Mouse (Mus musculus): Measurements from ENCODE around the gene Slc6a16. TPM values are rescaled to one million over a fixed set of nuclear protein-coding genes. Genes with fewer than 3 reads are reported as not detected.
A peak's percentile ranks its signal among the peaks of the same experiment; 100 is the strongest.

Gene Slc6a16
- polyA plus RNA-seq, 1 experiment from 2014 or later: not detected

DNA sequence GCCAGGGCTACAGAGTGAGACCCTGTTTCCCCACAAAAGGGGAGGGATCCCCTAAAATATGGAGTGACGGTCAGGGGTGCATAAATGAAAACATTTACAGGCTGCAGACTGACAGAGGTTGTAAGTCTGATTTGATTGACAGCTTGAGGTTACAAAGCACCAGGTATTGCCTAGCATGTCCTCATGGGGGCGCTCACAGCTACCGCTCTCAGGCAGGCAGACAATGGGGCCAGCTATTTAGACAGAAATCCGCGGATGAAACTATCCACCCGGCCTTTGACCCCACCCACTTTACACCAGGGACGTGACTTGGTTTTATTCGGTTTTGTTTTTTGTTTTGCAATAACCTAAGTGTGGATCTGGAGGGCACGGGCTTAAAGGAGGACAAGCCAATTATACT, 68.6 kb downstream of the Slc6a16 start:
- no peak for TF ChIP-seq EP300 (IDR thresholded peaks at IDR 0.05)
- TF ChIP-seq CTCF (IDR thresholded peaks at IDR 0.05): peak; percentile 83
- DNase-seq (ENCODE audit: low spot score) (peak; percentile 76), ATAC-seq (peak; percentile 16; the same call in 1 of the 2 replicates)
- Histone ChIP-seq H3K4me2 (replicated peaks; ENCODE audit: low read depth, low read length) (no peak overlapping the region), H3K4me3 (ENCODE audit: low read depth, low read length) (no peak overlapping the region), H3K9ac (replicated peaks; ENCODE audit: low read depth) (no peak overlapping the region), H3K36me3 (ENCODE audit: insufficient read depth, low read length) (no peaks in the 10 kb centered on the region), H3K4me1 (ENCODE audit: insufficient read depth, low read depth, low read length) (no peaks in the 10 kb centered on the region; the same call in 1 of the 2 replicates), H3K9me3 (ENCODE audit: low read length) (no peaks in the 10 kb centered on the region), H3K27ac (ENCODE audit: low read length) (no peak overlapping the region), H3K27me3 (replicated peaks; ENCODE audit: insufficient read depth, low read length) (no peaks in the 10 kb centered on the region)
- WGBS: 15% methylated on average over 9 of the region's 9 CpGs

DNA sequence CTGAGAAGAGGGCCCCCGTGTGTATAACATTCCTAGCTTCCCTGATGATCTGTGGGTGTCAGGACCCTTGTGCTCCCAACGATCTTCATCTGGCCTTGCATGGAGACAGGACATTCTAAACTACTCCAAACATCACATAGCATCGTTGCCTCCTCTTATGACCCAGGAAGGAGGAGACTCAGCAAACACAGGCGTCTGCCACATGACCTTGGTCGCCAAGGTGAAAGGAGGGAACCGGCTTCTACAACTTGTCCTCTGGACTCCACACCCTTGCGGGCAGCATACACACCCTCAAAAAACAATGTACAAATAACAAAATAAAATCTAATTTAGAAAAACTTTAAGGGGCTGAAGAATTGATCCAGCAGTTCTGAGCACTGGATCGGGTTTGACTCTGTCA, 71.1 kb downstream of the Slc6a16 start:
- Histone ChIP-seq H3K4me1 (ENCODE audit: insufficient read depth, low read depth, low read length) (no peaks in the 10 kb centered on the region; the same call in 1 of the 2 replicates), H3K4me2 (replicated peaks; ENCODE audit: low read depth, low read length) (no peak overlapping the region), H3K27me3 (replicated peaks; ENCODE audit: insufficient read depth, low read length) (no peaks in the 10 kb centered on the region), H3K4me3 (ENCODE audit: low read depth, low read length) (no peak overlapping the region), H3K9ac (replicated peaks; ENCODE audit: low read depth) (no peak overlapping the region), H3K27ac (ENCODE audit: low read length) (no peak overlapping the region), H3K9me3 (ENCODE audit: low read length) (no peaks in the 10 kb centered on the region), H3K36me3 (ENCODE audit: insufficient read depth, low read length) (0 out of 2 replicates have a peak, but pooled peaks cover 3% of the 10 kb centered on the region)
- ATAC-seq: no peak
- DNase-seq (ENCODE audit: low spot score): no peak
- TF ChIP-seq CTCF (IDR thresholded peaks at IDR 0.05) (no peak), EP300 (IDR thresholded peaks at IDR 0.05) (no peak)
- WGBS: 37% methylated on average over 8 of the region's 8 CpGs

DNA sequence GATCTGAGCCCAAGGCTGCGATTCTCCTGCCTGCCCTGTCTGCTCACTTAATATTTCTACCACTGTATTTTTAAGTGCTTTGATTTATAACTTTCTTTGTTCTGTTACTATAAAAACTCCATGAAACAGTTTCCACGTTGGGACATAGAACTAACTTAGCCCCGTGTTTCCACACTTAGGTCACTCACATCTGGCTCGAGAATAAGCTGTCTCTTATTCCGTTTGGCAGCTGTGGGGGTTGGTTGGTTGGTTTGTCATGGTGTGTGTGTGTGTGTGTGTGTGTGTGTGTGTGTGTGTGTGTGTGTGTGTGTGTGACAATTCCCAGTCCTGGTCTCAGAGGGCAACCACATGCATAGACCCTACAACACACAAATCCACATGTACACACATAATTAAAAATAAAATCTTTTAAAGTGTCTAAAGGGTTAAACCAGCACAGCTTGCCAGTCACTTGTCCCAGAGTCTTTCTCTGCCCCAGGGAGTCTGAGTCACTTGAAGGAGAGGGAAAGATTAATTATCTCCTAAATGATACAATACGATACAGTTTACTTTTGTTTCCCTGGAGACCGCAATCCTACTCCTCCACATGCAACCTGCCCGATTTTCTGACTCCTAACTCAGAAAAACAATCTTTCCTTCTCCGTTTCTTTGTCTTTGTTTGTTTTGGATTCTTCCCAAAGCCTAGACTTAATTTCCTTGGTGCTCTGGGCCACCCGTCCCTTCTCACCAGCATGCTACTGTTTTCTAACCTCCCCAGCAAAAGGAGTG, 72.0 kb downstream of the Slc6a16 start:
- ATAC-seq (peak; percentile 54), DNase-seq (ENCODE audit: low spot score) (peak; percentile 75)
- Histone ChIP-seq H3K9me3 (ENCODE audit: low read length) (no peaks in the 10 kb centered on the region), H3K27me3 (replicated peaks; ENCODE audit: insufficient read depth, low read length) (no peaks in the 10 kb centered on the region), H3K36me3 (ENCODE audit: insufficient read depth, low read length) (peaks cover 3% of the 10 kb centered on the region; the same call in 1 of the 2 replicates), H3K4me3 (ENCODE audit: low read depth, low read length) (no peak overlapping the region), H3K4me2 (replicated peaks; ENCODE audit: low read depth, low read length) (no peak overlapping the region), H3K27ac (ENCODE audit: low read length) (peak overlapping the region; percentile 48; the same call in 1 of the 2 replicates), H3K4me1 (ENCODE audit: insufficient read depth, low read depth, low read length) (no peaks in the 10 kb centered on the region; the same call in 1 of the 2 replicates), H3K9ac (replicated peaks; ENCODE audit: low read depth) (no peak overlapping the region)
- WGBS: 22% methylated on average over 10 of the region's 10 CpGs
- no peak for TF ChIP-seq EP300 (IDR thresholded peaks at IDR 0.05)

DNA sequence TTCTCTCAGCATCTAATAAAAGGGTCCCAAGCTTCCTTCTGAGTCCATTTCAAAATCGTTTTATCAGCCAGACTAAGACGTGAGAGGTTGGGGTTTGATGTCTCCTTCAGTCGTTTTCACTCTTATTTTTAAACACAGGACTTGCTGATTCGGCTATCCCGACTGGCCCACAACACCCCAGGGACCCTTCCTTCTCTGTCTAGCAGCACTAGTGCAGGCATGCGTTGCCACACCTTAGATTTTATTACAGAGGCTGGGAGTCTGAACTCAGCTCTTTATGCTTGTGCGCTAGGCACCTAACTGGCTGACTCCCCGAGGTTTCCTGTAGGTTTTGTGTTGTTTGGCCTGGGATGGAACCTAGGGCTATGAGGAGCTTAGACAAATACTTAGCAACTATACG, 72.6 kb downstream of the Slc6a16 start:
- Histone ChIP-seq H3K9ac (replicated peaks; ENCODE audit: low read depth) (no peak overlapping the region), H3K27me3 (replicated peaks; ENCODE audit: insufficient read depth, low read length) (no peaks in the 10 kb centered on the region), H3K4me3 (ENCODE audit: low read depth, low read length) (no peak overlapping the region), H3K4me1 (ENCODE audit: insufficient read depth, low read depth, low read length) (no peaks in the 10 kb centered on the region; the same call in 1 of the 2 replicates), H3K36me3 (ENCODE audit: insufficient read depth, low read length) (peaks cover 3% of the 10 kb centered on the region; the same call in 1 of the 2 replicates), H3K9me3 (ENCODE audit: low read length) (no peaks in the 10 kb centered on the region), H3K27ac (ENCODE audit: low read length) (peak overlapping the region; percentile 48; the same call in 1 of the 2 replicates), H3K4me2 (replicated peaks; ENCODE audit: low read depth, low read length) (no peak overlapping the region)
- ATAC-seq (no peak), DNase-seq (ENCODE audit: low spot score) (no peak)
- 36% methylated on average over 9 of the region's 9 CpGs for whole genome bisulfite sequencing
- no peak for TF ChIP-seq CTCF (IDR thresholded peaks at IDR 0.05)
- TF ChIP-seq EP300 (IDR thresholded peaks at IDR 0.05): no peak

DNA sequence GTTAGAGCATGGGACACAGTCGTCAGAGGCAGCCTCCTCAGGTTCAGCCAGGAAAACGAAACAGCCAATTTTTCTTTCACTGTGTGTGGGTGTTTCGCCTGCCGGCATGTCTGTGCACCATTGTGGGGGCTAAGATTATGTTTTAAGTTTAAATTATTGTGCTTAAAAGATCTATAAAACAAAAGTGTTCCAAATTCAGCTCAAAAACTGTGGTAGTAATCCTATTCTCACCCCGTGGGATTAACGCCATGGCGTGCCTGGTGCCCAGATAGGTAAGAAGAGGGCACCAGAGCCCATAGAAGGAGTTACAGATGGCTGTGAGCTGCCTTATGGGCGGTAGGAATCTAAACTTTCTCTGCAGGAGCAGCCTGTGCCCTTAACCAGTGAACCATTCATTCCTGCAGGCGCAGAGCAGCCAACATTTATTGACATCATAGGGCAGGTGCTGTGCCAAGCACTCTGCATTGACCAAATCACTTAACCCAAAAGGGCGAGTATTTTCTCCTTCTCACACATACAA, 74.4 kb downstream of the Slc6a16 start:
- Histone ChIP-seq H3K36me3 (ENCODE audit: insufficient read depth, low read length) (peaks cover 3% of the 10 kb centered on the region; the same call in 1 of the 2 replicates), H3K9me3 (ENCODE audit: low read length) (no peaks in the 10 kb centered on the region), H3K9ac (replicated peaks; ENCODE audit: low read depth) (no peak overlapping the region), H3K27ac (ENCODE audit: low read length) (no peak overlapping the region), H3K27me3 (replicated peaks; ENCODE audit: insufficient read depth, low read length) (no peaks in the 10 kb centered on the region), H3K4me1 (ENCODE audit: insufficient read depth, low read depth, low read length) (no peaks in the 10 kb centered on the region; the same call in 1 of the 2 replicates), H3K4me2 (replicated peaks; ENCODE audit: low read depth, low read length) (no peak overlapping the region), H3K4me3 (ENCODE audit: low read depth, low read length) (no peak overlapping the region)
- TF ChIP-seq CTCF (IDR thresholded peaks at IDR 0.05) (no peak), EP300 (IDR thresholded peaks at IDR 0.05) (no peak)
- ATAC-seq (no peak), DNase-seq (ENCODE audit: low spot score) (no peak)
- 86% methylated on average over 10 of the region's 10 CpGs for WGBS

DNA sequence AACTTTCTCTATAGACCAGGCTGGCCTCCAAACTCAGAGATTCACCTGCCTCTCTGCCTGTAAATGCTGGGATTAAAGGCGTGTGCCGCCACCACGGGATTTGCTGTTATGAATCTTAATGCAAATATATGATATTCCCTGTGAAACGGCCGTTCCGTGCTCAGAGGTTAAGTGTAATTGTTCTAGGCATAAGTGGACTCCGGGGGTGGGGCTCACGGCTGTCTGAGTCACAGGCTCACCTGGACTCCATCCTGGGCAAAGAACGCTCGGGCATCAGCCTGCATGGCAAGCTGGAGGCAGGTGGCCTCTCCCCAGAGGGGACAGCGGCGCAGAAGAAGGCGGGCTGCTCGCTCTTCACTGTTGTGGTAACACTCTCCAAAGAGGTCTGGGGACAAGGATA, 75.7 kb downstream of the Slc6a16 start:
- Histone ChIP-seq H3K9me3 (ENCODE audit: low read length) (no peaks in the 10 kb centered on the region), H3K4me2 (replicated peaks; ENCODE audit: low read depth, low read length) (no peak overlapping the region), H3K4me3 (ENCODE audit: low read depth, low read length) (no peak overlapping the region), H3K9ac (replicated peaks; ENCODE audit: low read depth) (no peak overlapping the region), H3K4me1 (ENCODE audit: insufficient read depth, low read depth, low read length) (no peaks in the 10 kb centered on the region; the same call in 1 of the 2 replicates), H3K27me3 (replicated peaks; ENCODE audit: insufficient read depth, low read length) (no peaks in the 10 kb centered on the region), H3K36me3 (ENCODE audit: insufficient read depth, low read length) (peaks cover 3% of the 10 kb centered on the region; the same call in 1 of the 2 replicates), H3K27ac (ENCODE audit: low read length) (no peak overlapping the region)
- DNase-seq (ENCODE audit: low spot score) (peak; percentile 73), ATAC-seq (peak; percentile 68)
- no peak for TF ChIP-seq CTCF (IDR thresholded peaks at IDR 0.05)
- TF ChIP-seq EP300 (IDR thresholded peaks at IDR 0.05): no peak
- WGBS: 74% methylated on average over 14 of the region's 14 CpGs

Measured in lung, postnatal 0 days (tissue).